Mouse (Mus musculus): ENCODE results near the gene Loxl1. TPM values are rescaled to one million over a fixed set of nuclear protein-coding genes. Genes with fewer than 3 reads are reported as not detected.
A peak's percentile ranks its signal among the peaks of the same experiment; 100 is the strongest.
"Not testable (repeated sequence)": the region's sequence is repeated elsewhere in the genome, so short reads cannot be mapped to it uniquely, and the experiment has no call there.

Loxl1 gene
- polyA plus RNA-seq, 1 experiment: 3.4 TPM

GRCm38 (mm10) chr9:58274101-58274604 is 38.8 kb downstream of the Loxl1 start:
- no peak overlapping the region; the same call in 1 of the 2 replicates for H3K4me3 ChIP-seq (ENCODE audit: low read depth, low read length)
- peak overlapping the region; percentile 68 for H3K9ac ChIP-seq (ENCODE audit: low read depth, poor library complexity, severe bottlenecking)
- peak; percentile 92 for TF ChIP-seq EP300 (IDR thresholded peaks at IDR 0.05; ENCODE audit: insufficient read depth, low read depth, low read length)
- no peak for TF ChIP-seq CTCF (IDR thresholded peaks at IDR 0.05; ENCODE audit: low read depth, low read length)
- H3K9me3 ChIP-seq (replicated peaks; ENCODE audit: control insufficient read depth, insufficient read depth, low read length, poor library complexity, severe bottlenecking): no peaks in the 10 kb centered on the region
- no peaks in the 10 kb centered on the region for H3K27me3 ChIP-seq (ENCODE audit: control insufficient read depth, insufficient read depth, low read length, poor library complexity, severe bottlenecking)
- H3K27ac ChIP-seq (ENCODE audit: insufficient read depth, low read length): peak overlapping the region; percentile 97
- no peaks in the 10 kb centered on the region for H3K36me3 ChIP-seq (ENCODE audit: control insufficient read depth, insufficient read depth, low read length, poor library complexity, severe bottlenecking)
- H3K4me1 ChIP-seq (ENCODE audit: control insufficient read depth, insufficient read depth, low read length): peaks cover 3% of the 10 kb centered on the region

- no peaks in the 10 kb centered on the region for H3K27me3 ChIP-seq (ENCODE audit: control insufficient read depth, insufficient read depth, low read length, poor library complexity, severe bottlenecking)
- no peaks in the 10 kb centered on the region for H3K36me3 ChIP-seq (ENCODE audit: control insufficient read depth, insufficient read depth, low read length, poor library complexity, severe bottlenecking)
- H3K9ac ChIP-seq (ENCODE audit: low read depth, poor library complexity, severe bottlenecking): peak overlapping the region; percentile 68
- TF ChIP-seq CTCF (IDR thresholded peaks at IDR 0.05; ENCODE audit: low read depth, low read length) (no peak), POLR2A (IDR thresholded peaks at IDR 0.05; ENCODE audit: insufficient read depth, low read length) (no peak), EP300 (IDR thresholded peaks at IDR 0.05; ENCODE audit: insufficient read depth, low read depth, low read length) (no peak)
- H3K4me3 ChIP-seq (ENCODE audit: low read depth, low read length): no peak overlapping the region
- H3K9me3 ChIP-seq (replicated peaks; ENCODE audit: control insufficient read depth, insufficient read depth, low read length, poor library complexity, severe bottlenecking): no peaks in the 10 kb centered on the region
- peak overlapping the region; percentile 97 for H3K27ac ChIP-seq (ENCODE audit: insufficient read depth, low read length)
- H3K4me1 ChIP-seq (ENCODE audit: control insufficient read depth, insufficient read depth, low read length): peaks cover 3% of the 10 kb centered on the region
Observed at GRCm38 (mm10) chr9:58272855-58273254, 40.1 kb downstream of the Loxl1 start.

- Histone ChIP-seq H3K9ac (ENCODE audit: low read depth, poor library complexity, severe bottlenecking) (peak overlapping the region; percentile 68), H3K4me3 (ENCODE audit: low read depth, low read length) (no peak overlapping the region), H3K4me1 (ENCODE audit: control insufficient read depth, insufficient read depth, low read length) (peaks cover 3% of the 10 kb centered on the region), H3K27me3 (ENCODE audit: control insufficient read depth, insufficient read depth, low read length, poor library complexity, severe bottlenecking) (no peaks in the 10 kb centered on the region), H3K9me3 (replicated peaks; ENCODE audit: control insufficient read depth, insufficient read depth, low read length, poor library complexity, severe bottlenecking) (no peaks in the 10 kb centered on the region), H3K27ac (ENCODE audit: insufficient read depth, low read length) (peak overlapping the region; percentile 97), H3K36me3 (ENCODE audit: control insufficient read depth, insufficient read depth, low read length, poor library complexity, severe bottlenecking) (no peaks in the 10 kb centered on the region)
- TF ChIP-seq CTCF (IDR thresholded peaks at IDR 0.05; ENCODE audit: low read depth, low read length) (no peak), EP300 (IDR thresholded peaks at IDR 0.05; ENCODE audit: insufficient read depth, low read depth, low read length) (peak; percentile 89), POLR2A (IDR thresholded peaks at IDR 0.05; ENCODE audit: insufficient read depth, low read length) (no peak)
Observed at GRCm38 (mm10) chr9:58272068-58272541, 40.9 kb downstream of the Loxl1 start.

GRCm38 (mm10) chr9:58271551-58271950 is 41.4 kb downstream of the Loxl1 start:
- not testable (repeated sequence) for H3K36me3 ChIP-seq (ENCODE audit: control insufficient read depth, insufficient read depth, low read length, poor library complexity, severe bottlenecking); H3K4me1 ChIP-seq (ENCODE audit: control insufficient read depth, insufficient read depth, low read length)

GRCm38 (mm10) chr9:58271109-58271508 is 41.9 kb downstream of the Loxl1 start:
- Histone ChIP-seq H3K36me3 (ENCODE audit: control insufficient read depth, insufficient read depth, low read length, poor library complexity, severe bottlenecking) (no peaks in the 10 kb centered on the region), H3K27ac (ENCODE audit: insufficient read depth, low read length) (peak overlapping the region; percentile 97), H3K9ac (ENCODE audit: low read depth, poor library complexity, severe bottlenecking) (peak overlapping the region; percentile 49), H3K9me3 (replicated peaks; ENCODE audit: control insufficient read depth, insufficient read depth, low read length, poor library complexity, severe bottlenecking) (no peaks in the 10 kb centered on the region), H3K4me3 (ENCODE audit: low read depth, low read length) (no peak overlapping the region), H3K4me1 (ENCODE audit: control insufficient read depth, insufficient read depth, low read length) (peaks cover 3% of the 10 kb centered on the region), H3K27me3 (ENCODE audit: control insufficient read depth, insufficient read depth, low read length, poor library complexity, severe bottlenecking) (no peaks in the 10 kb centered on the region)
- TF ChIP-seq CTCF (IDR thresholded peaks at IDR 0.05; ENCODE audit: low read depth, low read length): no peak
- TF ChIP-seq EP300 (IDR thresholded peaks at IDR 0.05; ENCODE audit: insufficient read depth, low read depth, low read length): no peak
- no peak for TF ChIP-seq POLR2A (IDR thresholded peaks at IDR 0.05; ENCODE audit: insufficient read depth, low read length)

More at GRCm38 (mm10) chr9:58271551-58271950, 41.4 kb downstream of the Loxl1 start:
- not testable (repeated sequence) for H3K27me3 ChIP-seq (ENCODE audit: control insufficient read depth, insufficient read depth, low read length, poor library complexity, severe bottlenecking); H3K9ac ChIP-seq (ENCODE audit: low read depth, poor library complexity, severe bottlenecking); H3K4me3 ChIP-seq (ENCODE audit: low read depth, low read length); H3K9me3 ChIP-seq (replicated peaks; ENCODE audit: control insufficient read depth, insufficient read depth, low read length, poor library complexity, severe bottlenecking)
- peak overlapping the region; percentile 97 for H3K27ac ChIP-seq (ENCODE audit: insufficient read depth, low read length)

GRCm38 (mm10) chr9:58270081-58270480 is 42.9 kb downstream of the Loxl1 start:
- Histone ChIP-seq H3K27me3 (ENCODE audit: control insufficient read depth, insufficient read depth, low read length, poor library complexity, severe bottlenecking) (no peaks in the 10 kb centered on the region), H3K27ac (ENCODE audit: insufficient read depth, low read length) (peak overlapping the region; percentile 95), H3K4me3 (ENCODE audit: low read depth, low read length) (no peak overlapping the region), H3K36me3 (ENCODE audit: control insufficient read depth, insufficient read depth, low read length, poor library complexity, severe bottlenecking) (no peaks in the 10 kb centered on the region), H3K9me3 (replicated peaks; ENCODE audit: control insufficient read depth, insufficient read depth, low read length, poor library complexity, severe bottlenecking) (no peaks in the 10 kb centered on the region), H3K4me1 (ENCODE audit: control insufficient read depth, insufficient read depth, low read length) (peaks cover 3% of the 10 kb centered on the region), H3K9ac (ENCODE audit: low read depth, poor library complexity, severe bottlenecking) (peak overlapping the region; percentile 49)
- TF ChIP-seq CTCF (IDR thresholded peaks at IDR 0.05; ENCODE audit: low read depth, low read length): no peak
- no peak for TF ChIP-seq EP300 (IDR thresholded peaks at IDR 0.05; ENCODE audit: insufficient read depth, low read depth, low read length)
- TF ChIP-seq POLR2A (IDR thresholded peaks at IDR 0.05; ENCODE audit: insufficient read depth, low read length): no peak
